Mouse (Mus musculus): Measurements from ENCODE around the gene Mis18a. TPM values are rescaled to one million over a fixed set of nuclear protein-coding genes. Genes with fewer than 3 reads are reported as not detected.

Gene Mis18a
- polyA plus RNA-seq, 1 experiment from 2014 or later, result 50.1 TPM

DNA sequence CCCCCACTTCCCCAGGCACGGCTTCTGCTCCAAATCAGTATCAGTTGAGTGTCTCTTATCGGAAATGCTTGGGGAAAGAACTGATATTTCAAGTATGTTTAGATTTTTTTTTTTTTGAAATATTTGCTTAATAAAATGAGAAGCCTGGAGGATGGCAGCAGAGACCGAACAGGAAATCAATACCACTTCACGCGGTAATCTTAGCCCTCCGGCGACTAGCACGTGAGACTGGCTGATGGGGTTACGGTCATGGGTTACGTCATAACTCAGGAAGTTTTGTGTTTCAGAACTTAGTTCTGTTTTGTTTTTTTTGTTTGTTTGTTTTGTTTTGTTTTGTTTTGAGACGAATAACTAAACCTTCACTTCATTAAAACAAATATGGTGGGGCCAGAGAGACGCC is 16.9 kb downstream of the Mis18a start:
- no peak for DNase-seq (ENCODE audit: low spot score)
- Histone ChIP-seq H3K4me2 (ENCODE audit: low read depth, low read length) (peak overlapping the region; percentile 29), H3K9me3 (ENCODE audit: control insufficient read depth, low read length) (no peaks in the 10 kb centered on the region), H3K4me3 (ENCODE audit: low read depth, low read length) (0 out of 2 replicates have a peak overlapping the region, but pooled peaks have one; percentile 13), H3K36me3 (ENCODE audit: control insufficient read depth, insufficient read depth, low read length) (no peaks in the 10 kb centered on the region), H3K27ac (replicated peaks; ENCODE audit: low read depth, low read length) (no peak overlapping the region), H3K4me1 (ENCODE audit: control insufficient read depth, insufficient read depth, low read length) (peaks cover 23% of the 10 kb centered on the region), H3K27me3 (replicated peaks; ENCODE audit: control insufficient read depth, insufficient read depth, low read length) (peaks cover 5% of the 10 kb centered on the region; the same call in 1 of the 2 replicates), H3K9ac (ENCODE audit: low read depth, low read length) (no peak overlapping the region)
- no peak for ATAC-seq (ENCODE audit: low read depth)
- 52% methylated on average over 12 of the region's 12 CpGs for WGBS

DNA sequence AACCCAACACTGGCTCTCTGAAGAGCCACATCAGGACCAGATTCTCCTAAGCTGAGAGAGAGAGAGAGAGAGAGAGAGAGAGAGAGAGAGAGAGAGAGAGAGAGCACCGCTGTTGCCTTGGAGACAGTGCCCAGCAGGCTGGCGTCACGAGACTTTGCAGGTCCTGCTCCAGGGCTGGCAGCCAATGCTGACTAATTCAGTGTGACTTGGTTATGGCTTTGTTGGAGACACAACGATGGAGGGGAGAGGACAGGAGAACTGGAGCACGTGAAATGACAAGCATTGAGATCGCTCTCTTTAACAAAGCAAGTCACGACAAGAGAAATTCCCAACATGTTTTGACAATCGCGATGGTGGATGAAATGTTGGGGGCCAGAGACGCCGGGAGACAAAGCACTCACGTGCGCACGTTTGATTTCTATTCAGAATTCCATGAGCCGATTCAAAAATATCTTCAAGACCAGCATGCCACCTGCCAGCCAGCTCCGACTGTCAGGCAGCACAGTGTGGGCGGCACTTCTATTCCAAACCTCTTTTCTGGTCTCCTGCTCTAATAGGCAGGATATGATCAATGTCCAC is 17.4 kb downstream of the Mis18a start:
- Histone ChIP-seq H3K4me3 (ENCODE audit: low read depth, low read length) (0 out of 2 replicates have a peak overlapping the region, but pooled peaks have one; percentile 13), H3K27ac (replicated peaks; ENCODE audit: low read depth, low read length) (no peak overlapping the region), H3K9ac (ENCODE audit: low read depth, low read length) (0 out of 2 replicates have a peak overlapping the region, but pooled peaks have one; percentile 16), H3K9me3 (ENCODE audit: control insufficient read depth, low read length) (no peaks in the 10 kb centered on the region), H3K27me3 (replicated peaks; ENCODE audit: control insufficient read depth, insufficient read depth, low read length) (peaks cover 5% of the 10 kb centered on the region; the same call in 1 of the 2 replicates), H3K36me3 (ENCODE audit: control insufficient read depth, insufficient read depth, low read length) (no peaks in the 10 kb centered on the region), H3K4me2 (ENCODE audit: low read depth, low read length) (peak overlapping the region; percentile 29), H3K4me1 (ENCODE audit: control insufficient read depth, insufficient read depth, low read length) (peaks cover 23% of the 10 kb centered on the region)
- ATAC-seq (ENCODE audit: low read depth) (peak; percentile 81), DNase-seq (ENCODE audit: low spot score) (peak; percentile 88)
- WGBS, result 29% methylated on average over 17 of the region's 17 CpGs

DNA sequence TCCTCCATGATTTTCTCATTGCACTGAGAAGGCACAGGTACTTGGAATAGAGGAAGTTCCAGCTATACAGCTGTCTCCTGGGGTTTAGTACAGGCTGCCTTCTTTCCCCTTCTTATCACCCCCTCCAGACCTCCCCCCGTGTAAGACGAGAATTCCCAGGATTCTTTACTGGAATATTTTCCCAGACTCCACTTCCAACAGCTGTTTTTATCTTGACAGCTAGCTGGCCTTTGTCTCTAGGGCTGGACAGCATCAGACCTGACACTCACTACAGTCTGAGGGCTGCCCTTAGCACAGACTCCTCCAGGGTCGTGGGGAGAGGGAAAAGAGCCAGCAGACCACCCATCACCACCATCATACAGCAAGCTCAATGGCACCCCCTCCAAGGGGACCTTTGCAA is 20.9 kb downstream of the Mis18a start:
- Histone ChIP-seq H3K4me3 (ENCODE audit: low read depth, low read length) (no peak overlapping the region), H3K4me2 (ENCODE audit: low read depth, low read length) (no peak overlapping the region), H3K9ac (ENCODE audit: low read depth, low read length) (no peak overlapping the region), H3K9me3 (ENCODE audit: control insufficient read depth, low read length) (no peaks in the 10 kb centered on the region), H3K4me1 (ENCODE audit: control insufficient read depth, insufficient read depth, low read length) (peaks cover 17% of the 10 kb centered on the region), H3K36me3 (ENCODE audit: control insufficient read depth, insufficient read depth, low read length) (no peaks in the 10 kb centered on the region), H3K27me3 (replicated peaks; ENCODE audit: control insufficient read depth, insufficient read depth, low read length) (no peaks in the 10 kb centered on the region), H3K27ac (replicated peaks; ENCODE audit: low read depth, low read length) (no peak overlapping the region)
- DNase-seq (ENCODE audit: low spot score), result peak; percentile 30
- WGBS, result 25% methylated on average over 3 of the region's 3 CpGs
- no peak for ATAC-seq (ENCODE audit: low read depth)

DNA sequence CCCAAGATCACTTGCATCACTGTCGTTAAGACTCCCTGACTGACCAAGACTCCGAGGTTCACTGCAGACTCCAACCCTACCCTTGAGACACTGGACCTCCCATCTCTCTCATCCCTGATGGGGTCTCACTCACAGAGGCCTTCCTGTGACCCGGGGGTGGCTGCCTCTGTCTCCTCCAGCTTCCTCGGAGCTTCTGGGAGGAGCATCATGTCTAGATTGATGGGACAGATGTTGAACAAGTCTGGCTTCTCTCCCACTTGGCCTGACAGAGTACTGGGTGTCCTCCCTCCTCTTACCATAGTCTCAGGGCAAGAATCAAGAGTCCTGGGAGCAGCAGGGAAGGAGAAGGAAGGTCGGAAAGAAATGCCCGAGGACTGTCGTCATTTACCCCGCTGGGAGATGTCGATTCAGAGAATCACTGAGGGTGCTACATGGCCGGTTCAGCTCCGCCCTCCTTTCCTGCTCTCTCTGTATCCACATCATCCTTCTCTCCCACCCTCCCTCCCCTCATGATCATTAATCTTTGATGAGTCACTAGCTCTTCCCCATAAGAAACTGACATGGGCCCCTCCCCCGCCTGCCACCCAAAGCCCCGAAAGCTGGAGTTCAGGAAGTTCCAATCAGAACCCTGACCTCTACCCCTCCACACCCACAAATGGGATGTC is 22.9 kb downstream of the Mis18a start:
- H3K9me3 ChIP-seq (ENCODE audit: control insufficient read depth, low read length), result no peaks in the 10 kb centered on the region
- no peaks in the 10 kb centered on the region for H3K27me3 ChIP-seq (replicated peaks; ENCODE audit: control insufficient read depth, insufficient read depth, low read length)
- H3K36me3 ChIP-seq (ENCODE audit: control insufficient read depth, insufficient read depth, low read length), result no peaks in the 10 kb centered on the region
- 55% methylated on average over 13 of the region's 13 CpGs for WGBS
- no peak overlapping the region for H3K4me2 ChIP-seq (ENCODE audit: low read depth, low read length)
- H3K4me3 ChIP-seq (ENCODE audit: low read depth, low read length), result no peak overlapping the region
- ATAC-seq (ENCODE audit: low read depth) (no peak), DNase-seq (ENCODE audit: low spot score) (no peak)
- peaks cover 3% of the 10 kb centered on the region for H3K4me1 ChIP-seq (ENCODE audit: control insufficient read depth, insufficient read depth, low read length)
- H3K27ac ChIP-seq (replicated peaks; ENCODE audit: low read depth, low read length), result no peak overlapping the region
- no peak overlapping the region for H3K9ac ChIP-seq (ENCODE audit: low read depth, low read length)

DNA sequence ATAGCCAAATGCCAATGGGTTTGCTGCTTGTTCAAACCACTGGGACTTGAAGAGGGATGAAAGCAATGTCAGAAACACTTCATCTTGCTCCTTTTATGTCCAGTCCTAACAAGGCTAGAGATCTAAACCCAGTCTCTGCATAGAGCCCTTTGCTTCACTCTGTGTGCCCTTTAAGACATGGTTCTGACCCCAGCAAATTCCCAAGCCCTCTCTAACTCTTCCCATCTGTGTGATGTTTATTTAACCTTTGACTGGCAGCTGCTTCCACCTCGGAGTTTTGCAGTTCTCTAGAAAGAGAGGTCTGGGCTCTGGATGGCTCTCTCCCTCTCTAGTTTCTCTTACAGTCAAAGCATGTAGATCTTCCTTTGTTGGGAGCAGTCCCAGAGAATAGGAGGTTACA is 23.6 kb downstream of the Mis18a start:
- H3K36me3 ChIP-seq (ENCODE audit: control insufficient read depth, insufficient read depth, low read length), result no peaks in the 10 kb centered on the region
- WGBS, result 6% methylated on average over 1 of the region's 1 CpGs
- no peak overlapping the region for H3K27ac ChIP-seq (replicated peaks; ENCODE audit: low read depth, low read length)
- ATAC-seq (ENCODE audit: low read depth) (no peak), DNase-seq (ENCODE audit: low spot score) (no peak)
- no peaks in the 10 kb centered on the region for H3K27me3 ChIP-seq (replicated peaks; ENCODE audit: control insufficient read depth, insufficient read depth, low read length)
- H3K4me1 ChIP-seq (ENCODE audit: control insufficient read depth, insufficient read depth, low read length), result no peaks in the 10 kb centered on the region
- H3K9ac ChIP-seq (ENCODE audit: low read depth, low read length), result no peak overlapping the region
- H3K4me3 ChIP-seq (ENCODE audit: low read depth, low read length), result no peak overlapping the region
- no peak overlapping the region for H3K4me2 ChIP-seq (ENCODE audit: low read depth, low read length)
- no peaks in the 10 kb centered on the region for H3K9me3 ChIP-seq (ENCODE audit: control insufficient read depth, low read length)

DNA sequence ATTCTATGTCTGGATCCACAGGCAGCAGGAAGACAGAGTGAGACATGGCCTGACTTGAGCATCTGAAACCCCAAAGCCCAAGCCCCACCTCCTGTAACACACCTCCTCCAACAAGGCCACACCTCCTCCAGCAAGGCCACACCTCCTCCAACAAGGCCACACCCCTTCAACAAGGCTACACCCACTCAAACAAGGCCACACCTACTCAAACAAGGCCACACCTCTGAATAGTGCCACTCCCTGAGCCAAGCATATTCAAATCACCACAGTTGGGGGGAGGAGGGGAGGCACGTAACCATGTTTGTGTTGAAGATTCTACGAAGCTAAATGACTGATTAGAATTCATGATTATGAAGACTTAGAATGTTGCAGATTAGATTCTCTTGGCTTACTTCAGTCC is 25.7 kb downstream of the Mis18a start:
- Histone ChIP-seq H3K4me2 (ENCODE audit: low read depth, low read length) (no peak overlapping the region), H3K9ac (ENCODE audit: low read depth, low read length) (no peak overlapping the region), H3K4me1 (ENCODE audit: control insufficient read depth, insufficient read depth, low read length) (no peaks in the 10 kb centered on the region), H3K27ac (replicated peaks; ENCODE audit: low read depth, low read length) (no peak overlapping the region), H3K27me3 (replicated peaks; ENCODE audit: control insufficient read depth, insufficient read depth, low read length) (no peaks in the 10 kb centered on the region), H3K36me3 (ENCODE audit: control insufficient read depth, insufficient read depth, low read length) (no peaks in the 10 kb centered on the region), H3K4me3 (ENCODE audit: low read depth, low read length) (no peak overlapping the region), H3K9me3 (ENCODE audit: control insufficient read depth, low read length) (no peaks in the 10 kb centered on the region)
- WGBS, result 96% methylated on average over 2 of the region's 2 CpGs
- DNase-seq (ENCODE audit: low spot score), result no peak
- ATAC-seq (ENCODE audit: low read depth), result no peak

DNA sequence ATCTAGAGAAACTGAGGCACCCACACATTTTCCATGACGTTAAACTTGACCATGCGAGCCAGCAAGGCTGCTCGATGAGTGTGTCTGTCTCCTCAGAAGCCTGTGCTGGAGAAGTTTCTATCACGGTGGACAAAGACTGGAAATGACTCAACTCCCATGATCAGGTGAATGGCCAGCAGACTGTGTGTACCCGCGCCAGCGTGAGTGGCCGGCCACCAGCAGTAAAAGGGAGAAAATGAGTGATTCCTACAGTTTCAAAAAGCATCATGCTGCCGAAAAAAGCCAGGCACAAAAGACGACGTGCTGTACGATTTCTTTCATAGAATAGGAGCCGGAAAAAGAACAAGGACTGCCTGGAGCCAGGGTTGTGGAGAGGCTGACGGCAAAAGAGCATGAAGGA is 27.8 kb downstream of the Mis18a start:
- Histone ChIP-seq H3K4me1 (ENCODE audit: control insufficient read depth, insufficient read depth, low read length) (no peaks in the 10 kb centered on the region), H3K4me2 (ENCODE audit: low read depth, low read length) (no peak overlapping the region), H3K4me3 (ENCODE audit: low read depth, low read length) (no peak overlapping the region), H3K27me3 (replicated peaks; ENCODE audit: control insufficient read depth, insufficient read depth, low read length) (no peaks in the 10 kb centered on the region), H3K9me3 (ENCODE audit: control insufficient read depth, low read length) (no peaks in the 10 kb centered on the region), H3K27ac (replicated peaks; ENCODE audit: low read depth, low read length) (no peak overlapping the region), H3K9ac (ENCODE audit: low read depth, low read length) (no peak overlapping the region), H3K36me3 (ENCODE audit: control insufficient read depth, insufficient read depth, low read length) (no peaks in the 10 kb centered on the region)
- DNase-seq (ENCODE audit: low spot score) (no peak), ATAC-seq (ENCODE audit: low read depth) (no peak)
- WGBS, result 73% methylated on average over 14 of the region's 14 CpGs

DNA sequence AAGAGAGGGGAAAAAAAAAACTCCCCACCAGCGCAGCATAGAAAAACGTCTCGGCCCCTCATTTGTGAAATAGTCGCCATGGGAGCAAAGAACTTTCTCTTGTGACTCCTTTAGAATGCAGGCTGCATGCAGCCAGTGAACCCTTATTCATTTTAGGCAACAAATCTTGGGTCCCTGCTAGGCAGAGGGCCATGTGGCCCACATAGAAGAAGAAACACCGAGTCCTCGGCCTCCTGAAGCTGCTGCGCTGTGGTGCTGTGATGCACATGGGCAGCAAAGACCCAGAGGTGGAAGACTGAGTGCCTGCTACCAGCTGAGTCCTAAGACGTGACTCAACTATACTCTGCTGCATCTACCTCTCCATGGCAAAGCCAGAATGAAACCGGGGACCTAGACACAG is 30.9 kb downstream of the Mis18a start:
- 87% methylated on average over 9 of the region's 9 CpGs for WGBS
- H3K9ac ChIP-seq (ENCODE audit: low read depth, low read length), result no peak overlapping the region

DNA sequence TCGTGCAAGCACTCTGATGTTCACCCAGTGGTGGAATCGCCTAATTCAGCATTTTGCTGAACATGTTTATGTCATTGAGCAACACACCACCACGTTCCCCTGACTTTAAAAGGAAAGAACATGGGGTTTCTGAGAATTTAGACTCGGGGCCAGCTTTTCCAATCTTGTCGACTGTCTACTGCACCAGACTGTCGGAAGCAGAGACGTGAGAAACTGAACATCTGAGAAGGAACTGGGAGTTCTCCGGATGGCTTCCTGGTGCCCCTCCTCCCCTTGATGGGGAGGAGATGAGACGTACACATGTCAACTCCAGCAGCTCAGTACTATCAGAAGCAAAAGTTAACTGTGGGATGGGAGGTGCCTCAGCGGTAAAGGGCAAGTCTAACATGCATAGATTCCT is 32.1 kb downstream of the Mis18a start:
- no peaks in the 10 kb centered on the region for H3K4me1 ChIP-seq (ENCODE audit: control insufficient read depth, insufficient read depth, low read length)
- DNase-seq (ENCODE audit: low spot score) (no peak), ATAC-seq (ENCODE audit: low read depth) (no peak)
- H3K4me3 ChIP-seq (ENCODE audit: low read depth, low read length), result no peak overlapping the region
- H3K9ac ChIP-seq (ENCODE audit: low read depth, low read length), result no peak overlapping the region
- H3K27ac ChIP-seq (replicated peaks; ENCODE audit: low read depth, low read length), result no peak overlapping the region
- no peak overlapping the region for H3K4me2 ChIP-seq (ENCODE audit: low read depth, low read length)
- 62% methylated on average over 10 of the region's 10 CpGs for WGBS
- H3K9me3 ChIP-seq (ENCODE audit: control insufficient read depth, low read length), result no peaks in the 10 kb centered on the region
- H3K27me3 ChIP-seq (replicated peaks; ENCODE audit: control insufficient read depth, insufficient read depth, low read length), result no peaks in the 10 kb centered on the region
- no peaks in the 10 kb centered on the region for H3K36me3 ChIP-seq (ENCODE audit: control insufficient read depth, insufficient read depth, low read length)

More for the DNA sequence above, 30.9 kb downstream of the Mis18a start:
- ATAC-seq (ENCODE audit: low read depth), result no peak
- DNase-seq (ENCODE audit: low spot score), result no peak
- Histone ChIP-seq H3K4me2 (ENCODE audit: low read depth, low read length) (no peak overlapping the region), H3K4me1 (ENCODE audit: control insufficient read depth, insufficient read depth, low read length) (no peaks in the 10 kb centered on the region), H3K36me3 (ENCODE audit: control insufficient read depth, insufficient read depth, low read length) (no peaks in the 10 kb centered on the region), H3K9me3 (ENCODE audit: control insufficient read depth, low read length) (no peaks in the 10 kb centered on the region), H3K4me3 (ENCODE audit: low read depth, low read length) (no peak overlapping the region), H3K27ac (replicated peaks; ENCODE audit: low read depth, low read length) (no peak overlapping the region), H3K27me3 (replicated peaks; ENCODE audit: control insufficient read depth, insufficient read depth, low read length) (no peaks in the 10 kb centered on the region)
